Mouse (Mus musculus) right cerebral cortex, postnatal 25 days (tissue): ENCODE measurements at regions not wholly inside any gene's neighbourhood (a gene's known extent, or its start where the extent isn't known, plus 50 kb on each side); places are given as distances from the start of the nearest gene placed in this dataset.

Source experiments
- DNase-seq: peaks from one replicate; pipeline ENCODE4 v3.0.0; 2022

GRCm38 (mm10) chr15:51671667-51672372 is 2212.9 kb upstream of the Gm7489 start:
- DNase-seq = no peak

GRCm38 (mm10) chr15:51673483-51673882 is 2211.2 kb upstream of the Gm7489 start:
- DNase-seq = no peak

- no peak for DNase-seq
Observed at GRCm38 (mm10) chr15:51675291-51675690, 2209.4 kb upstream of the Gm7489 start.

GRCm38 (mm10) chr15:51676694-51677093 is 2208.0 kb upstream of the Gm7489 start:
- DNase-seq = no peak

GRCm38 (mm10) chr15:51677266-51677665 is 2207.4 kb upstream of the Gm7489 start:
- no peak for DNase-seq

GRCm38 (mm10) chr15:51679186-51679902 is 2205.4 kb upstream of the Gm7489 start:
- DNase-seq = no peak

GRCm38 (mm10) chr15:51680494-51680893 is 2204.2 kb upstream of the Gm7489 start:
- no peak for DNase-seq

GRCm38 (mm10) chr15:51681191-51681590 is 2203.5 kb upstream of the Gm7489 start:
- DNase-seq = no peak

- DNase-seq = no peak
Observed at GRCm38 (mm10) chr15:51682331-51682730, 2202.4 kb upstream of the Gm7489 start.

GRCm38 (mm10) chr15:51687007-51687540 is 2197.6 kb upstream of the Gm7489 start:
- no peak for DNase-seq

GRCm38 (mm10) chr15:51689498-51689897 is 2195.2 kb upstream of the Gm7489 start:
- no peak for DNase-seq

GRCm38 (mm10) chr15:51692671-51693070 is 2192.0 kb upstream of the Gm7489 start:
- DNase-seq = no peak

- no peak for DNase-seq
Observed at GRCm38 (mm10) chr15:51696344-51697016, 2188.2 kb upstream of the Gm7489 start.

- DNase-seq = no peak
Observed at GRCm38 (mm10) chr15:51704198-51704597, 2180.5 kb upstream of the Gm7489 start.

- peak; percentile 40 for DNase-seq
Observed at GRCm38 (mm10) chr15:51709871-51710655, 2174.6 kb upstream of the Gm7489 start.

GRCm38 (mm10) chr15:51720873-51721308 is 2163.8 kb upstream of the Gm7489 start:
- no peak for DNase-seq

- no peak for DNase-seq
Observed at GRCm38 (mm10) chr15:51721363-51721762, 2163.3 kb upstream of the Gm7489 start.

GRCm38 (mm10) chr15:51724127-51724526 is 2160.6 kb upstream of the Gm7489 start:
- no peak for DNase-seq

GRCm38 (mm10) chr15:51725457-51725856 is 2159.2 kb upstream of the Gm7489 start:
- DNase-seq = no peak

- no peak for DNase-seq
Observed at GRCm38 (mm10) chr15:51730106-51730505, 2154.6 kb upstream of the Gm7489 start.

GRCm38 (mm10) chr15:51730805-51731412 is 2153.8 kb upstream of the Gm7489 start:
- peak; percentile 8 for DNase-seq

- no peak for DNase-seq
Observed at GRCm38 (mm10) chr15:51734194-51734593, 2150.5 kb upstream of the Gm7489 start.
